Mouse (Mus musculus) cortical plate, adult 2 months (tissue): ENCODE results near the gene Gramd1c. TPM values are rescaled to one million over a fixed set of nuclear protein-coding genes. Genes with fewer than 3 reads are reported as not detected.

Experiments
- H3K27ac ChIP-seq: fragments of 200-500 bp; 2 replicates; pipeline ENCODE4 v1.5.1; 2012; ENCODE audit warnings: low read length, control low read depth, inconsistent platforms; ENCODE audit not compliant: insufficient read depth
- H3K4me1 ChIP-seq: fragments of 200-500 bp; 2 replicates; pipeline ENCODE4 v1.6.1; 2011; ENCODE audit warnings: low read length; ENCODE audit not compliant: control insufficient read depth, insufficient read depth
- H3K4me3 ChIP-seq: fragments of 200-500 bp; 2 replicates; pipeline ENCODE4 v1.5.1; 2011; ENCODE audit warnings: mild to moderate bottlenecking, low read length, control low read depth; ENCODE audit not compliant: insufficient read depth
- CTCF ChIP-seq: fragments of 200-500 bp; IDR thresholded peaks from 2 replicates; pipeline ENCODE4 v1.5.1; 2011; ENCODE audit warnings: mild to moderate bottlenecking, control low read depth, low read length; ENCODE audit not compliant: insufficient read depth; ENCODE audit errors: extremely low read depth
- POLR2A ChIP-seq: fragments of 200-500 bp; IDR thresholded peaks from 2 replicates; pipeline ENCODE4 v1.6.1; 2011; ENCODE audit warnings: mild to moderate bottlenecking, low read length, control low read depth; ENCODE audit not compliant: insufficient read depth; ENCODE audit errors: extremely low read depth
- polyA plus RNA-seq: library from polyadenylated mRNA; depleted of rRNA; stranded (reverse); fragments of >200 nt; gene quantifications from 2 replicates; pipeline ENCODE4 v1.2.3, GENCODE M21; 2012; rRNA removed

Gramd1c gene
- polyA plus RNA-seq, result 1.9 and 2.0 TPM in 2 replicates

DNA sequence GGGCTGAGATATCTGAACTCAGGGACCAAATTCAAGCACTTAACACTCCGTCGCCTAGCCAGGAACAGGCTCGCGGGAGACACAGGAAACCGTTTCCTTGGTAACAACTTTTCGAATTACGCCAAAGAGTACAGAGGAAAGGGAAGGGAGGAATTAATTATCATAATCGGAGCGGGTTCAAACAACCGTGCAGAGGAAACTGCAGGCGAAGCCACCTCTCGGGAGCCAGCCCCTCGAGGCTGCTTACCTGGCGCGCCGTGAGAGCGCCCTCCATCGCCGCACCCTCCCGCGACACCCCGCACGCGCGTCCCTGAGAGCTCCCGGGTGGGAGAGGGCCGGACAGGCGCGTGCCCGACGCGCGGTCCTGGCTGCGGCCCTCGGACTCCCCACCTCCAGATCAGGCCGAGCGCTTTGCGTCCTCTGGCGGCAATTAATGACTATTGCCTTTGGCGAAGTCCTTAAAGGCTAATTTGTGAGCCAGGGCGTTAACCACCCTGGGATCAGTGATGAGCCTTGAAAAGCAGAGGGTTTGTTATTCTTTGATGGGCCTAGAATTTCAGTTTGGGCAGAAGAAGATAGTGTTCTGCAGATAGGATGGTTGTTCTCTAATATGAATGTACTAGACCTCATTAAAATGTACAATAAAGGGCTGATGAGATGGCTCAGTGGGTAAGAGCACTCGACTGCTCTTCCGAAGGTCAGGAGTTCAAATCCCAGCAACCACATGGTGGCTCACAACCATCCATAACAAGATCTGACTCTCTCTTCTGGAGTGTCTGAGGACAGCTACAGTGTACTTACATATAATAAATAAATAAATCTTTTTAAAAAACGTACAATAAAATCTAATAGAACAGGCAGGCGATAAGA is at the start of gene Gramd1c:
TSS of gene Gramd1c (minus strand) at position 321 of the 870 bp plus-strand sequence.
- H3K27ac ChIP-seq, result no peak within 1 kb of the TSS
- H3K4me1 ChIP-seq, result no peaks in the 10 kb centered on the region
- H3K4me3 ChIP-seq, result peak within 1 kb of the TSS; percentile 36
- TF ChIP-seq CTCF (peak; percentile 39), POLR2A (no peak)

DNA sequence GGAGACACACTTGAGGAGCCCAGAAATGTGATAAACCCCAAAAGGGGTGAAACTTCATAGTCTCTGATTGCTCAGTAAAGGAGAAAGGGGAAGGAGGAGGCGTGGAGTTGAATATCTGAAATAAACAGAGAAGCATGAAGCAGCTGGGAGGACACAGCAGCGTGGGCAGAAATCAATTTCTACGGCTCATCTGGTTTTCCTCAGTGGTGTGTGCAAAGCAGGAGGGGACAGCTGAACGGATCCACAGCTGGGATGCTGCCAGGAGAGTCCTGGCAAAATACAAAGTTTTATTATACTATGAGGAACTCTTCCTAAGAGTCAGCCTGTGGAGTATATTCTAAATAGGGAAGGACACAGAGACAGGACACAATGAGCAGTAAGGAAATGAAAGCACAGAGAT is 45.9 kb upstream of the Gramd1c start:
- Histone ChIP-seq H3K4me3 (no peak overlapping the region), H3K27ac (no peak overlapping the region), H3K4me1 (no peaks in the 10 kb centered on the region)
- TF ChIP-seq CTCF (no peak), POLR2A (no peak)

- TF ChIP-seq POLR2A (no peak), CTCF (no peak)
These were observed 42.1 kb upstream of the Gramd1c start for GRCm38 (mm10) chr16:44105211-44105610.

GRCm38 (mm10) chr16:44103806-44104766 is 40.9 kb upstream of the Gramd1c start:
- Histone ChIP-seq H3K4me1 (no peaks in the 10 kb centered on the region), H3K27ac (no peak overlapping the region), H3K4me3 (no peak overlapping the region)
- no peak for TF ChIP-seq CTCF
- TF ChIP-seq POLR2A, result no peak

More at GRCm38 (mm10) chr16:44105211-44105610, 42.1 kb upstream of the Gramd1c start:
- no peaks in the 10 kb centered on the region for H3K4me1 ChIP-seq
- no peak overlapping the region for H3K27ac ChIP-seq
- H3K4me3 ChIP-seq, result no peak overlapping the region

DNA sequence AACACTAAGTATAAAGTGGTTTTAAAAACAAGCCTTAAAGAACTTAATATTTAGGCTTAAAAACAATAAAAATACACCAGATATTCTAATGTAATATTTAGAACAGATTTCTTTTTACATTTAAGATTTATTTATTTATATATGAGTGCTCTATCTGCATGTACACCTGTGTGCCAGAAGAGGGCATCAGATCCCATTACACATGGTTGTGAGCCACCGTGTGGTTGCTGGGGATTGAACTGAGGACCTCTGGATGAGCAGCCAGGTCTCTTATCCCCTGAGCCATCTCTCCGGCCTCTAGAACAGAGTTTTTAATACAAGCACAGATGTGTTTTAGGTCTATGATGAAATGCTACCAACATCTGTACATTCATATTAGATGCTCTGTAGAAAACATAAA is 39.8 kb upstream of the Gramd1c start:
- no peak overlapping the region for H3K27ac ChIP-seq
- no peak for TF ChIP-seq CTCF
- no peak for TF ChIP-seq POLR2A
- no peak overlapping the region for H3K4me3 ChIP-seq
- no peaks in the 10 kb centered on the region for H3K4me1 ChIP-seq

GRCm38 (mm10) chr16:44101181-44101710 is 38.1 kb upstream of the Gramd1c start:
- no peak for TF ChIP-seq CTCF
- no peak for TF ChIP-seq POLR2A
- Histone ChIP-seq H3K27ac (no peak overlapping the region), H3K4me1 (no peaks in the 10 kb centered on the region), H3K4me3 (no peak overlapping the region)

- H3K4me3 ChIP-seq, result no peak overlapping the region
- H3K27ac ChIP-seq, result no peak overlapping the region
- H3K4me1 ChIP-seq, result no peaks in the 10 kb centered on the region
- no peak for TF ChIP-seq POLR2A
- no peak for TF ChIP-seq CTCF
These were observed 36.2 kb upstream of the Gramd1c start for GRCm38 (mm10) chr16:44099377-44099776.

GRCm38 (mm10) chr16:44087650-44088049 is 24.5 kb upstream of the Gramd1c start:
- Histone ChIP-seq H3K27ac (no peak overlapping the region), H3K4me1 (no peaks in the 10 kb centered on the region), H3K4me3 (no peak overlapping the region)
- TF ChIP-seq CTCF (no peak), POLR2A (no peak)

- no peak overlapping the region for H3K27ac ChIP-seq
These were observed 1.8 kb downstream of the Gramd1c start for GRCm38 (mm10) chr16:44061341-44061740.

More at GRCm38 (mm10) chr16:44061341-44061740, 1.8 kb downstream of the Gramd1c start:
- H3K4me3 ChIP-seq, result no peak overlapping the region
- no peak for TF ChIP-seq POLR2A
- no peak for TF ChIP-seq CTCF
- H3K4me1 ChIP-seq, result no peaks in the 10 kb centered on the region
